Mouse (Mus musculus) brain, embryonic 14.5 days (tissue): ENCODE results near the gene Cmtm7. TPM values are rescaled to one million over a fixed set of nuclear protein-coding genes. Genes with fewer than 3 reads are reported as not detected.

Source experiments
- DNase-seq: peaks from one replicate; pipeline ENCODE4 v3.0.0-alpha.2; 2011; ENCODE audit warnings: low read depth
- CTCF ChIP-seq: fragments of 200-500 bp; IDR thresholded peaks from 2 replicates; pipeline ENCODE4 v1.5.1; 2012; ENCODE audit warnings: inconsistent platforms, mild to moderate bottlenecking, moderate library complexity, borderline replicate concordance; ENCODE audit not compliant: insufficient read depth, insufficient read length; ENCODE audit errors: extremely low read depth
- POLR2A ChIP-seq: fragments of 200-500 bp; IDR thresholded peaks from 2 replicates; pipeline ENCODE4 v1.6.1; 2012; ENCODE audit warnings: mild to moderate bottlenecking, inconsistent platforms, borderline replicate concordance; ENCODE audit not compliant: poor library complexity, insufficient read depth, insufficient read length, severe bottlenecking; ENCODE audit errors: extremely low read depth
- polyA plus RNA-seq: library from polyadenylated mRNA; depleted of rRNA; stranded (reverse); fragments of >200 nt; gene quantifications from 2 replicates; pipeline ENCODE4 v1.2.3, GENCODE M21; 2012

Cmtm7 gene
- polyA plus RNA-seq, 1 experiment: 17.5 TPM

DNA sequence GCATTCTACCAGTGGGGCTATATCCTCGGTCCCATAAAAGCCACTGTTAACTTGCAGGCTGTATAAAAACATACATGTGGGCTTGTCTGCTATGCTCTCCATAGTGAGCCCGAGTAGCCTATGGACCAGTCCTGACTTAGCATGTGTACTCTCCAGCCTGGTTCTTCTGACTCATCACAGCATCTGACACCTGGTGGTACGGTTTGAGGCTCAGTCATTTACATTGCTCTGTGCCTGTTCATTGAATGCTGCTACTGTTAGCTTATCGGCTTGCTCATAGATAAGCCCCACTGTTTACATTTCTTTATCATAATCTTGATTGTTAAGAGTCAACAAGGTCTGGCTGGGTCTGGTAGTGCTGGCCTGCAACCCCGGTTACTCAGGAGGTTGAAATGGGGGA, 27.0 kb upstream of the Cmtm7 start:
- DNase-seq: no peak
- TF ChIP-seq CTCF: no peak
- TF ChIP-seq POLR2A: no peak

GRCm38 (mm10) chr9:114807261-114807660, 25.6 kb upstream of the Cmtm7 start:
- TF ChIP-seq POLR2A (no peak), CTCF (no peak)
- DNase-seq: no peak

GRCm38 (mm10) chr9:114805151-114805671, 23.6 kb upstream of the Cmtm7 start:
- DNase-seq: peak; percentile 82
- no peak for TF ChIP-seq POLR2A
- TF ChIP-seq CTCF: no peak

GRCm38 (mm10) chr9:114802191-114802590, 20.5 kb upstream of the Cmtm7 start:
- no peak for DNase-seq
- TF ChIP-seq POLR2A: no peak
- no peak for TF ChIP-seq CTCF

DNA sequence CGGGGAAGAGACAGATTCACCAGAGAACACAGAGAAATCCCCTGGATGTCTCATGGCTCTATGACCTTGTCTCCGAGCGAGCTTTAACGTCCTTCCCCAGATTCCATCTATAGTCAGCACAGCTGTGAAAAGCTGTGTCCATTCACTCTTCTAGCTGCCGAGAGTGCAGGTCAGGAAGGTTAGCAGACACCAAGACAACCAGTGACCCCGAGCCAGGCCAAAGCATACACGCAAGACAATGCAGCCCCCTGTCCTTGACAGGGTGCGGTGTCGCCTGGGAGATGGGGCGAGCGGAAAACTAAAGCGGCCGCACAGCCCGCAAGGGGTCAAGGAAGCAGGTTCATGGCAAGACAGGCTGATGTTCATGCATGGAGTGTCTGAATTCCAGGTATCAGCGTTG, 19.6 kb upstream of the Cmtm7 start:
- DNase-seq: no peak
- TF ChIP-seq POLR2A: no peak
- TF ChIP-seq CTCF: no peak

- TF ChIP-seq POLR2A (no peak), CTCF (no peak)
These were observed 17.9 kb upstream of the Cmtm7 start for GRCm38 (mm10) chr9:114799498-114800107.

GRCm38 (mm10) chr9:114798845-114799244, 17.2 kb upstream of the Cmtm7 start:
- DNase-seq: no peak
- TF ChIP-seq POLR2A (no peak), CTCF (no peak)

More at GRCm38 (mm10) chr9:114799498-114800107, 17.9 kb upstream of the Cmtm7 start:
- no peak for DNase-seq

DNA sequence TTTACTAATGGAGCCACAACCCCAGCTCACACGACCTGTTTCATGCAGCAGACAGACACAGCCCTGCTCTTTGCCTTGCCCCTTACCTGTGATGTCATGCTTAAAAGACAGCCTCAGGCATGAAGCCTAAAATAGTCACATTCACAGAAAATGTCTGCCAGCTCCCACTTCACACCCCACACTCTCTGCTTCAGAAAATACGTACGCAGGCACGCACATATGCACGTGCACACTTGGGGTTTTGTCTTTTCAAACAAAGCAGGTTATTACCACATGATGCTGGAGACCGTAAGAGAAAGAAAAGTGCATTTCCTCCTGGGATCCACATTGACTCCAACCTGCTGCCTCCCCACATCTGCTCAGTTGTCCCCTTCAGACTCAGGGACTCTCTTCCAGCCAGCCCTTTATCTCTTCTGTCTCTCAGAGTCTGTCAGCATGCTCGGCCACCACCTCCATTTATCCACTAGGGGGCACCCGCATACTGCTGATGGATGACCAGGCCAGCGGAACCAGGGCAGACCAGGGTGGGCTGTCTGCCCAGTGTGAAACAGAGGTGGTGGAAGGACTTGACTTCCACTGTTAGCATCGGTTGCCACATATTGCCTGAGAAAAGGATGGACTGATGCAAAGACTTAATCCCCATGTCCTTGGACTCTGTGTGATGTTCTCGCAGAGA, 15.8 kb upstream of the Cmtm7 start:
- DNase-seq: peak; percentile 91
- TF ChIP-seq CTCF (peak; percentile 97), POLR2A (no peak)

DNA sequence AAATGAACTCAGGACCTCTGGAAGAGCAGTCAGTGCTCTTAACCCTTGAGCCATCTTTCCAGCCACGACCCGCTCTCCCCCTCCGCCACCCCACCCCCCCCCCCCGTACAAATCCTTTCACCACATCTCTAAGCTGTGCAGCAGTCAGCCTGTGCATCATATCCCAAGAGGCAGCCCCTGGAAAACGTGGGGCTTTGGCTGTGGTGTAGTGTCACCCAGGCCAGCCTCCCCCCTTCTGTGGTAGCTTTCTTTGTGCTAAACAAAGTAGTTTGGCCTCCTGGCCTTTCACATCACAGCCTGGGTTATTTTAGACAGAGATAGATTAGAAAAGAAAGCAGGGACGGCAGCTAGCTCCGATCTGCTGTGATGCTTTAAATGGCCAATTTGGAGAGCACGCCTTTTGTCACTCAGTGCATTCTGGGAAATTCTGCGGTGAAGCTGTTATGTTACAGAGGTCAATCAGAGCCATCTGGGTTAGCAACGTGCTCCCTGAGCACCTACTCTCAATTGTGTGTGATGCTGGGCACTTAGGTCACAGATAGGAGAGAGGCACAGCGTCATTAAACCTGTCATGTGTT, 14.9 kb upstream of the Cmtm7 start:
- TF ChIP-seq POLR2A (no peak), CTCF (no peak)
- DNase-seq: no peak

DNA sequence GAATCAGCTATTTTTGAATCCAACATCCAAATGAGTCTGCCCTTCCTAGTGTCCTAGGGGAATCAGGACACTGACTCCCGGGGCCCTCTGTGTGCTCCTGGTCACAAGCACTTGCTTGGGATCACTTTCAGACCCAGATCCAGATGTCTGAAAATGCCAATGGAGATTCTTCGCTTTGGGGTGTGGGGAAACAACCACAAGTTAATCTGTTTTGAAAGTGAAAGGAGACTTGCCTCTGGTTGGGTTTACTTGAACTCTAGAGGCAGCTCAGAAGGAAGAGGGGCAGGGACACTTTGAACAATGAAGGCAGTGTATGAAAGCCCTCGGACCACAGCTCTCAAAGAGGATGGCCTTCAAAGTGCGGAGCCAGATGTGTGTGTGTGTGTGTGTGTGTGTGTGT, 12.8 kb upstream of the Cmtm7 start:
- TF ChIP-seq CTCF (no peak), POLR2A (no peak)
- DNase-seq: no peak

DNA sequence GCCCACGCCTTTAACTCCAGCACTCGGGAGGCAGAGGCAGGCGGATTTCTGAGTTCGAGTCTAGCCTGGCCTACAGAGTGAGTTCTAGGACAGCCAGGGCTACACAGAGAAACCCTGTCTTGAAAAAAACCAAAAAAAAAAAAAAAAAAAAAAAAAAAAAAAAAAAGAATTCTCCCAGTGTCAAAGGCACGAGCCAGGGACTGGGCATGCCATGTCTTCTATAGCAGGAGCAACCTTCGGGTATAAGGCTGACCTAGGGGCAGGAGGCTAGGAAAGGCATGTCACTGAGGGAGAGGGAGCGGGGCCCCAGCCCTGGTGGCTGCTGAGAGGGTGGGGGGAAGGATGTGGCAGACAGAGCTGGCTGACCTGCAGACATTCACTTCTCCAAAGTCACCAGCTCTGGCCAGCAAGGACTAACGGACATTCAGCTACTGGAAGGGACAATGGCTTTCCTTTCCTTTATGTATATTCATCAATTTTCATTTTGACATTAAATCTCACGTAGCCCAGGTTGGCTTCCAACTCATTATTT, 12.2 kb upstream of the Cmtm7 start:
- no peak for TF ChIP-seq POLR2A
- no peak for TF ChIP-seq CTCF
- DNase-seq: no peak
